Mouse (Mus musculus): ENCODE measurements at regions not wholly inside any gene's neighbourhood (a gene's known extent, or its start where the extent isn't known, plus 50 kb on each side); places are given as distances from the start of the nearest gene placed in this dataset.

- DNase-seq (ENCODE audit: low spot score): no peak
These were observed 149.1 kb upstream of the Dyrk2 start for GRCm38 (mm10) chr10:119019082-119019481.

GRCm38 (mm10) chr10:119018490-119018889 is 148.5 kb upstream of the Dyrk2 start:
- no peak for DNase-seq (ENCODE audit: low spot score)

DNA sequence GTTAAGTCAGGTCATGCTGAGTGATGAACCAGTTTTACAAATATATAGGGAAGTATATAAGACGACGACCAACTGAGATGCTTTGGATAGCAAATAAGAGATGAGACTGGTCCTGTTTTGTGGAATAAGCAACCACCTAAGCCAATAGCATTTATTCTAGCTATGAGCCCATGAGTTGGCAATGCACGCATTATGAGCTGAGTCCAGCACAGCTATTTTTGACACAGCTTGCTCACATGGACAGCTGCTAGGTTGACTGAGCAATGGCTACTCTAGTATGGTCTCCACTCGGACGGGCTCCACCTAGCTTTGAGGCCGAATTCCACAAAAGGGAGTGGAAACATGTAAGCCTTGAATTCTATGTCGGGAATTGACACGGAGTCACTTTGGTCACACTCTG is 146.1 kb upstream of the Dyrk2 start:
- no peak for DNase-seq (ENCODE audit: low spot score)

GRCm38 (mm10) chr10:119015311-119016055 is 145.5 kb upstream of the Dyrk2 start:
- no peak for DNase-seq (ENCODE audit: low spot score)

GRCm38 (mm10) chr10:119014731-119015130 is 144.7 kb upstream of the Dyrk2 start:
- DNase-seq (ENCODE audit: low spot score): no peak

- DNase-seq (ENCODE audit: low spot score): no peak
These were observed 143.7 kb upstream of the Dyrk2 start for GRCm38 (mm10) chr10:119013758-119014157.

DNA sequence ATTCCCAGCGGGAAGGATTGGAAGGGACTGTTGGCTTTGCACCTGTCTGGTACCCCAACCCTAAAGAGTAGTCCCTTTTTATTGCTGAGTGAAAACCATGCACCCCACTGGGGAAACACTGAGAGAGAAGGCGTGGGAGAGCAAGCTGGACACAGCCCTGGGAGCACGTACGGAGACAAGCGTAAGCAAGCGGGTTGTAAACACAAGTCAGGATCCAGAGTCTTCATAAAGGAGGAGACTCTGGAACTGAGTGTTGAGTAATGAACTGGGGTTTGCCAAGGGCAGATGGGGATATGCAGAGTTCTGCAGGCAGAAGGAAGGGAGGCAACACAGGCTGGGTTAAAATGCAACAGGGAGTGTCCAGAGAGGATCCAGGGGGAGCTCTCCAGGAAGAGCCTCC is 141.5 kb upstream of the Dyrk2 start:
- no peak for DNase-seq (ENCODE audit: low spot score)

- DNase-seq (ENCODE audit: low spot score): no peak
These were observed 140.9 kb upstream of the Dyrk2 start for GRCm38 (mm10) chr10:119010884-119011283.

GRCm38 (mm10) chr10:119006866-119007575 is 137.0 kb upstream of the Dyrk2 start:
- DNase-seq (ENCODE audit: low spot score): no peak

DNA sequence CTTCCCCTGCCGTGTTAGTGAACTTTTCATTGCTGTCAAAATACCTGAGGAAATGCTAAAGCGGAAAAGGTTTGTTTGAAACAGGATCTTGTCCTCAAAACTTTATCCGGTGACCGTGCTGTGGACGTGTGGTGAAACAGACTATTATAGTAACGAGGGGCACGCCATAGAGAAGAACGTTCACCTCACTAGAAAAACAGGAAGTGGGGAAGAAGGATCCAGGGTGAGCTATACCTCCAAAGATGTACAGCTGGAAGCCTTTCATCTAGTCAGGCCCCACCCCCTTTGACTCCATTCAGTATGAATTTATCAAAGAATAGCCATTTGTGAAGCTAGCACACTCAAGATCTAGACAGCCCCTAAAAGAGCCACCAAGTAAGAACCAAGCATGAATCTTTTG is 135.5 kb upstream of the Dyrk2 start:
- no peak for DNase-seq (ENCODE audit: low spot score)

DNA sequence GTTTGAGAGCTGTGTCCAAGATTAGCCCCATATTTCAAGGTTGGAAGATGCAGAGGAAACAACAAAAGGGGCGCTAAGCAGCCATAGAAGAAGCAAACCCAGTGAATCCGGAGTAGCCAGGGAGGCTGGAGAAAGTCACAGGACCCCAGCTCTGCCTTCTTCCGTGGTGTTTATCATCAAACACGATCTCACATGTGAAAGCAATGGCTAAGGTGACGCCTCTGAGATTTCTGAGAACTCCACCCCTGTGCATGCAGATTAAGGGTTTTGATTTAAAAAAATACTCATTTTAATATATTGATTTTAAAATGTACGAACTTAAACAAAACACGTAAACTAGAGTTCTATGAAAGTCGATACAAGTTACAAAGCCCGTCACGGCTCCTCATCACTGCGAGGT is 134.4 kb upstream of the Dyrk2 start:
- DNase-seq (ENCODE audit: low spot score): no peak

DNA sequence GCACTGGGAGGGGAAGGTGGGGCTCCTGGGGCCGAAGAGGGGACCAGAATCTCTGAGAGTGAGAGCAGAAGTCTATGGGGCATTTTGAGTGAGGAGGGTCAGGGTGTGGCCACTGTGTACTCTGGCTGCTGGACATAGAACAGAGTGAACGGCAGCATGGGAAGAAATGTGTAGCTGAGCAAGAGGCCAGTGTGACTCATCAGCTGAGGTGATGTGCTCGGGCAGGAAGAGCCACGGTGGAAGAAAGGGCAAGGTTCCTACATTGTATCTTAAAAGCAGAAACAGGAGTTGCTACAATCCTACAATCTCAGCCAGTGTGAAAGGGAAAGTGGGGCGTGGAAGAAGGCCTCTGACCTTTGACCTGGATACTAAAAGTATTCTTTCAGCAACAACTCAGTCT is 133.8 kb upstream of the Dyrk2 start:
- DNase-seq (ENCODE audit: low spot score): no peak

- no peak for DNase-seq (ENCODE audit: low spot score)
These were observed 133.0 kb upstream of the Dyrk2 start for GRCm38 (mm10) chr10:119003042-119003441.

DNA sequence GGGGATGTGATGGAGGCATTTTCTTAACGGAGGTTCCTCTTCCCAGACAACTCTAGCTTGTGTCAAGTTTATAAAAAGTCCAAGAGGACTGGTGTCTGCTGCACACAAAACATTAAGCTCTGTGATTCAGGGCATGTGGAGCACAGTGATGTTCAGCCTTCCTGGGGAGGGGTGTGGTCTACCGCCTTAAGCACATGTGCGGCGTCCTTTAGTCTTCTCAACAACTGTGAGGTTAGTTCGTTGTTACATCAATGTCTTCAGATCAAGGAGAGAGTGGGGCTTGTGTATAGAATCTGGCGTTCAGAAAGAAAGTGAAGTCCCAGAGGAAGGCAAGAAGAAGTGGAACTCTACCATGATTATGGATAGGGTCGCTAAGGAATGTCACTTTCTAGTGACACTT is 131.9 kb upstream of the Dyrk2 start:
- DNase-seq (ENCODE audit: low spot score): no peak

- DNase-seq (ENCODE audit: low spot score): no peak
These were observed 131.2 kb upstream of the Dyrk2 start for GRCm38 (mm10) chr10:119001000-119001780.

- no peak for DNase-seq (ENCODE audit: low spot score)
These were observed 129.0 kb upstream of the Dyrk2 start for GRCm38 (mm10) chr10:118998966-118999365.

DNA sequence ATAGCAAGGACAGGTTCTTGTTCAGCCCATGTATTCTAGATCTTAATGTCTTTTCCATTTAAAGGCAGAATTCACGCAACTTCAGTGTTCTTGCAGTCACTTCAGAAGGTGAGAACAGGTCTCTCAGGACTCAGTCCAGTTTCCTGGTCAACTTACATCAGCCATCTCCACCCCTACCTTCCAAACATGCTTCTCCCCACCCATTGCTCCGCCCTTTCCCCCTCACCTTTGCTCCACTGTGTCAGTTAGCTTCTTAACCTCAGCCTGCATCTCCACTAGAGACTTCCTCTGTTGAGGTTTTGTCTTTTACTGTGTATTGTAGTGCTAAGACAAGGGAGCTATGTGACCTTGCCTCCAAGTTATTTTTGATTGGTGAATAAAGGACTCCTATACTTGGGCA is 127.0 kb upstream of the Dyrk2 start:
- DNase-seq (ENCODE audit: low spot score): no peak

- no peak for DNase-seq (ENCODE audit: low spot score)
These were observed 124.0 kb upstream of the Dyrk2 start for GRCm38 (mm10) chr10:118993819-118994574.

GRCm38 (mm10) chr10:118991213-118991612 is 121.2 kb upstream of the Dyrk2 start:
- DNase-seq (ENCODE audit: low spot score): no peak

DNA sequence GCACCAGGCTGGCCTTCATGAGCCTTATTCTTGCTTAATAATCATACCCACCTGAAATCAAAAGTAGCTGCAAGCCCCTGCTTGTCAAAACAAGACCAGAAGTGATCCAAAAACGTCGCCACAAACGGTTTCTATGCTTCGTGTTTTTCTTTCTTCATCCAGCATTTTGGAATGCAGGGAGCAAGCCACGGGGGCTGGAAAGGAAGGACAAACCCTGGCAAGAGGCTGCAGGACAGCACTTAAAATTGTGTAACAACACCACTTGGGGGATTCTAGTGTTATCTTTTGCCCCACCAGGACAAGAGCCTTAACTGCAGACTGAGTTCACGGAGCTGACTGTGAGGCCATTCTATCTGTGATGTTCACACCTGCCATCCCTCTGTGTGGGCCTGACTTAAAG is 120.5 kb upstream of the Dyrk2 start:
- no peak for DNase-seq (ENCODE audit: low spot score)

GRCm38 (mm10) chr10:118989812-118990211 is 119.8 kb upstream of the Dyrk2 start:
- DNase-seq (ENCODE audit: low spot score): no peak

GRCm38 (mm10) chr10:118988249-118988648 is 118.2 kb upstream of the Dyrk2 start:
- DNase-seq (ENCODE audit: low spot score): no peak
